11 mouse cellular contexts compared by ENCODE assay signal in the genomic region with DNA sequence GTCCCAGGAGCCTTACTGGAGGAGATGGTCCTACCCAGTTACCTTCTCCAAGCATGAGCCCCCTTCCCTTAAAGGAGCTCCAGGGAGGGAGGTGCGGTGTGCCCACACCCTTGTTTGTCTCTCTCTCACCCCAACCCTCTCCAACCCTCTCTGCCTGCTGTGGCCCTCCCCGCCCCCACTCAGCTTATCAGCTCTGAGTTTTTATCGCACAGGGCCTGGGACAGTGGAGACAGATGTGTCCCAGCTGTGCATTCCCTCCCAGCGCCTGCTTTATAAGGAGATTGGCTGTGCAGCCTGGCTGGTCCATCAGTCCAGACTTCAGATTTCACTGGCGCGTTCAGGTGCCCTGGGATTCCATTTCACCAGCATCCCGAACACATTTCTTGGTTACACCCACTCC.
A peak's percentile ranks its signal among the peaks of the same experiment; 100 is the strongest.
DNase-seq lines count a peak whose midpoint lies in the region; ATAC-seq and TF ChIP-seq lines count a peak whose summit lies in the region.
"Had no signal": no experiment of that assay in that cellular context is flagged by ENCODE, and none has a peak within 500 bp of the region (broad histone marks: within the 10 kb centered on the region; RNA-seq: fewer than 3 reads in every experiment).

No protein-coding gene starts in this region.

- H3K36me3 ChIP-seq in hindbrain, embryonic 10.5 days, result no peaks in the 10 kb centered on the region
- H3K36me3 ChIP-seq in hindbrain, embryonic 13.5 days, result no peaks in the 10 kb centered on the region
- H3K36me3 ChIP-seq in kidney, postnatal 0 days (ENCODE audit: insufficient read depth, low read length), result no peaks in the 10 kb centered on the region
- H3K36me3 ChIP-seq in lung, postnatal 0 days (ENCODE audit: insufficient read depth, low read length), result no peaks in the 10 kb centered on the region
- H3K36me3 ChIP-seq: neural tube, embryonic 12.5 days had no signal

- H3K4me3 ChIP-seq in hindbrain, embryonic 10.5 days, result no peak overlapping the region
- H3K4me3 ChIP-seq in hindbrain, embryonic 13.5 days, result no peak overlapping the region
- H3K4me3 ChIP-seq in kidney, postnatal 0 days (replicated peaks; ENCODE audit: low read depth, low read length), result no peak overlapping the region
- no peak overlapping the region for H3K4me3 ChIP-seq in lung, postnatal 0 days (ENCODE audit: low read depth, low read length)
- H3K4me3 ChIP-seq: neural tube, embryonic 12.5 days had no signal

- DNase-seq in hindbrain, embryonic 10.5 days (ENCODE audit: low spot score), result no peak
- peak; percentile 65 for DNase-seq in c-Kit-positive CD71-positive TER-119-positive erythroid progenitor cells, embryonic 14.5 days (ENCODE audit: low spot score)
- DNase-seq in kidney, postnatal 0 days (ENCODE audit: low spot score), result peak; percentile 72
- peak; percentile 62 for DNase-seq in lung, postnatal 0 days (ENCODE audit: low spot score)
- DNase-seq in layer of hippocampus, postnatal 10 days (ENCODE audit: low spot score in 2 of 2), result no peak
- DNase-seq: forebrain, postnatal 0 days had no signal

- 68% methylated on average over 7 of the region's 7 CpGs for WGBS in hindbrain, embryonic 10.5 days
- 75% methylated on average over 7 of the region's 7 CpGs for WGBS in hindbrain, embryonic 13.5 days
- WGBS in kidney, postnatal 0 days, result 39% methylated on average over 7 of the region's 7 CpGs
- 25% methylated on average over 7 of the region's 7 CpGs for WGBS in lung, postnatal 0 days

- no peaks in the 10 kb centered on the region for H3K9me3 ChIP-seq in hindbrain, embryonic 10.5 days
- no peaks in the 10 kb centered on the region for H3K9me3 ChIP-seq in hindbrain, embryonic 13.5 days
- H3K9me3 ChIP-seq in kidney, postnatal 0 days (replicated peaks; ENCODE audit: low read length), result no peaks in the 10 kb centered on the region
- H3K9me3 ChIP-seq in lung, postnatal 0 days (ENCODE audit: low read length), result no peaks in the 10 kb centered on the region
- H3K9me3 ChIP-seq: neural tube, embryonic 12.5 days had no signal

- no peak overlapping the region for H3K9ac ChIP-seq in hindbrain, embryonic 13.5 days
- H3K9ac ChIP-seq in kidney, postnatal 0 days (ENCODE audit: low read depth, low read length), result no peak overlapping the region
- no peak overlapping the region for H3K9ac ChIP-seq in lung, postnatal 0 days (replicated peaks; ENCODE audit: low read depth)
- H3K9ac ChIP-seq: forebrain, postnatal 0 days; neural tube, embryonic 12.5 days had no signal

- H3K4me1 ChIP-seq in hindbrain, embryonic 10.5 days (replicated peaks), result peaks cover 27% of the 10 kb centered on the region
- peaks cover 10% of the 10 kb centered on the region for H3K4me1 ChIP-seq in hindbrain, embryonic 13.5 days (replicated peaks)
- peaks cover 19% of the 10 kb centered on the region for H3K4me1 ChIP-seq in kidney, postnatal 0 days (replicated peaks; ENCODE audit: insufficient read depth, low read length)
- H3K4me1 ChIP-seq in lung, postnatal 0 days (ENCODE audit: insufficient read depth, low read depth, low read length), result peaks cover 7% of the 10 kb centered on the region; the same call in 1 of the 2 replicates
- H3K4me1 ChIP-seq: neural tube, embryonic 12.5 days had no signal

- peak; percentile 47; the same call in 1 of the 2 replicates for TF ChIP-seq EP300 in lung, postnatal 0 days (IDR thresholded peaks at IDR 0.05)

- peak overlapping the region; percentile 30 for H3K27ac ChIP-seq in hindbrain, embryonic 10.5 days
- no peak overlapping the region for H3K27ac ChIP-seq in hindbrain, embryonic 13.5 days
- H3K27ac ChIP-seq in kidney, postnatal 0 days, result peak overlapping the region; percentile 71
- peak overlapping the region; percentile 57; the same call in 1 of the 2 replicates for H3K27ac ChIP-seq in lung, postnatal 0 days (ENCODE audit: low read length)
- H3K27ac ChIP-seq: neural tube, embryonic 12.5 days had no signal

- H3K4me2 ChIP-seq in hindbrain, embryonic 13.5 days, result no peak overlapping the region
- H3K4me2 ChIP-seq in kidney, postnatal 0 days (ENCODE audit: low read length), result peak overlapping the region; percentile 13; the same call in 1 of the 2 replicates
- H3K4me2 ChIP-seq in lung, postnatal 0 days (replicated peaks; ENCODE audit: low read depth, low read length), result peak overlapping the region; percentile 8; the same call in 1 of the 2 replicates
- H3K4me2 ChIP-seq: neural tube, embryonic 12.5 days had no signal

- no peak for ATAC-seq in hindbrain, embryonic 13.5 days (ENCODE audit: low FRiP score)
- ATAC-seq in kidney, postnatal 0 days (replicated peaks; ENCODE audit: low FRiP score, low read depth), result no peak
- ATAC-seq in lung, postnatal 0 days, result peak; percentile 78
- no peak for ATAC-seq in cerebellum, adult (ENCODE audit: insufficient number of reproducible peaks, low FRiP score, low TSS enrichment)
- no peak for ATAC-seq in frontal cortex, adult (ENCODE audit: low TSS enrichment)
- ATAC-seq: forebrain, postnatal 0 days had no signal

- TF ChIP-seq CTCF in kidney, postnatal 0 days (IDR thresholded peaks at IDR 0.05; ENCODE audit: low read depth), result no peak
- TF ChIP-seq CTCF in lung, postnatal 0 days (IDR thresholded peaks at IDR 0.05), result no peak

- H3K27me3 ChIP-seq in hindbrain, embryonic 10.5 days (ENCODE audit: insufficient read depth, poor library complexity, severe bottlenecking), result no peaks in the 10 kb centered on the region
- no peaks in the 10 kb centered on the region for H3K27me3 ChIP-seq in hindbrain, embryonic 13.5 days
- H3K27me3 ChIP-seq in kidney, postnatal 0 days (ENCODE audit: insufficient read depth, low read length), result no peaks in the 10 kb centered on the region
- no peaks in the 10 kb centered on the region for H3K27me3 ChIP-seq in lung, postnatal 0 days (replicated peaks; ENCODE audit: insufficient read depth, low read length)
- H3K27me3 ChIP-seq: CH12.LX; neural tube, embryonic 12.5 days had no signal

Comparison
In these comparisons a context has a peak if more than half of its experiments do, and no peak if none do; other contexts are left out.
1. DNase-seq: peak in c-Kit-positive CD71-positive TER-119-positive erythroid progenitor cells, embryonic 14.5 days (single experiment), kidney, postnatal 0 days (single experiment) and lung, postnatal 0 days (single experiment); none in hindbrain, embryonic 10.5 days (single experiment) and layer of hippocampus, postnatal 10 days (0 of 2).